Mouse (Mus musculus): Measurements from ENCODE around the gene Adamts3.

The Adamts3 gene

GRCm38 (mm10) chr5:89858837-89859236 is 24.3 kb downstream of the Adamts3 start:
- no peak for TF ChIP-seq GATA4 (IDR thresholded peaks at IDR 0.05; ENCODE audit: insufficient replicate concordance, low read length)

GRCm38 (mm10) chr5:89846551-89846950 is 36.6 kb downstream of the Adamts3 start:
- TF ChIP-seq GATA4 (IDR thresholded peaks at IDR 0.05; ENCODE audit: insufficient replicate concordance, low read length): no peak

GRCm38 (mm10) chr5:89844354-89844753 is 38.8 kb downstream of the Adamts3 start:
- no peak for TF ChIP-seq GATA4 (IDR thresholded peaks at IDR 0.05; ENCODE audit: insufficient replicate concordance, low read length)

GRCm38 (mm10) chr5:89843478-89843877 is 39.7 kb downstream of the Adamts3 start:
- TF ChIP-seq GATA4 (IDR thresholded peaks at IDR 0.05; ENCODE audit: insufficient replicate concordance, low read length): no peak

- no peak for TF ChIP-seq GATA4 (IDR thresholded peaks at IDR 0.05; ENCODE audit: insufficient replicate concordance, low read length)
Measured at GRCm38 (mm10) chr5:89839627-89840026, 43.5 kb downstream of the Adamts3 start.

GRCm38 (mm10) chr5:89821175-89821574 is 62.0 kb downstream of the Adamts3 start:
- no peak for TF ChIP-seq GATA4 (IDR thresholded peaks at IDR 0.05; ENCODE audit: insufficient replicate concordance, low read length)

- TF ChIP-seq GATA4 (IDR thresholded peaks at IDR 0.05; ENCODE audit: insufficient replicate concordance, low read length): no peak
Measured at GRCm38 (mm10) chr5:89819531-89819930, 63.6 kb downstream of the Adamts3 start.

- TF ChIP-seq GATA4 (IDR thresholded peaks at IDR 0.05; ENCODE audit: insufficient replicate concordance, low read length): no peak
Measured at GRCm38 (mm10) chr5:89816610-89817009, 66.5 kb downstream of the Adamts3 start.

- TF ChIP-seq GATA4 (IDR thresholded peaks at IDR 0.05; ENCODE audit: insufficient replicate concordance, low read length): no peak
Measured at GRCm38 (mm10) chr5:89814552-89814951, 68.6 kb downstream of the Adamts3 start.

- no peak for TF ChIP-seq GATA4 (IDR thresholded peaks at IDR 0.05; ENCODE audit: insufficient replicate concordance, low read length)
Measured at GRCm38 (mm10) chr5:89800181-89800816, 82.8 kb downstream of the Adamts3 start.

- no peak for TF ChIP-seq GATA4 (IDR thresholded peaks at IDR 0.05; ENCODE audit: insufficient replicate concordance, low read length)
Measured at GRCm38 (mm10) chr5:89793706-89794105, 89.4 kb downstream of the Adamts3 start.

GRCm38 (mm10) chr5:89784635-89785034 is 98.5 kb downstream of the Adamts3 start:
- TF ChIP-seq GATA4 (IDR thresholded peaks at IDR 0.05; ENCODE audit: insufficient replicate concordance, low read length): no peak

- no peak for TF ChIP-seq GATA4 (IDR thresholded peaks at IDR 0.05; ENCODE audit: insufficient replicate concordance, low read length)
Measured at GRCm38 (mm10) chr5:89779823-89780222, 103.3 kb downstream of the Adamts3 start.

GRCm38 (mm10) chr5:89778610-89779009 is 104.5 kb downstream of the Adamts3 start:
- no peak for TF ChIP-seq GATA4 (IDR thresholded peaks at IDR 0.05; ENCODE audit: insufficient replicate concordance, low read length)

GRCm38 (mm10) chr5:89777411-89777810 is 105.7 kb downstream of the Adamts3 start:
- no peak for TF ChIP-seq GATA4 (IDR thresholded peaks at IDR 0.05; ENCODE audit: insufficient replicate concordance, low read length)

- no peak for TF ChIP-seq GATA4 (IDR thresholded peaks at IDR 0.05; ENCODE audit: insufficient replicate concordance, low read length)
Measured at GRCm38 (mm10) chr5:89770655-89771355, 112.3 kb downstream of the Adamts3 start.
